Mouse (Mus musculus) heart, embryonic 14.5 days (tissue): ENCODE results near the gene Cd72. TPM values are rescaled to one million over a fixed set of nuclear protein-coding genes. Genes with fewer than 3 reads are reported as not detected.

ENCODE experiments used
- ATAC-seq: fragments of 200-750 bp; cut with Nextera tagmentation; 2 replicates; pipeline ENCODE4 v1.8.0; 2017; ENCODE audit warnings: low read depth, moderate TSS enrichment; ENCODE audit not compliant: insufficient number of reproducible peaks, insufficient read depth, low FRiP score
- H3K27ac ChIP-seq, 2 experiments: fragments of 200-500 bp in 1 of 2; fragments of 300-500 bp in 1 of 2; sonication (generic) in 1 of 2; replicated peaks in 1 of 2; 2 replicates each; pipeline ENCODE4 v1.5.1; 2012 to 2014; ENCODE audit warnings: low read depth in 2 of 2, low read length in 2 of 2, control low read depth in 1 of 2, mild to moderate bottlenecking in 1 of 2, mixed read lengths in 1 of 2; ENCODE audit not compliant: control insufficient read depth in 1 of 2, insufficient read depth in 1 of 2
- H3K27me3 ChIP-seq: fragments of 300-500 bp; sonication (generic); 2 replicates; pipeline ENCODE4 v1.6.1; 2014; ENCODE audit warnings: mild to moderate bottlenecking, low read length, control low read depth; ENCODE audit not compliant: control insufficient read depth, insufficient read depth
- H3K36me3 ChIP-seq: fragments of 300-500 bp; sonication (generic); 2 replicates; pipeline ENCODE4 v1.6.1; 2014; ENCODE audit warnings: mild to moderate bottlenecking, control low read depth, low read length, mixed read lengths; ENCODE audit not compliant: control insufficient read depth, insufficient read depth
- H3K4me1 ChIP-seq, 2 experiments: fragments of 200-500 bp in 1 of 2; fragments of 300-500 bp in 1 of 2; sonication (generic) in 1 of 2; 2 replicates each; pipeline ENCODE4 v1.6.1; 2012 to 2014; ENCODE audit warnings: low read length in 2 of 2, control low read depth in 1 of 2, mixed read lengths in 1 of 2; ENCODE audit not compliant: control insufficient read depth in 2 of 2, insufficient read depth in 2 of 2
- H3K4me2 ChIP-seq: fragments of 300-500 bp; sonication (generic); 2 replicates; pipeline ENCODE4 v1.6.1; 2014; ENCODE audit warnings: mild to moderate bottlenecking, low read length
- H3K4me3 ChIP-seq, 2 experiments: fragments of 200-500 bp in 1 of 2; fragments of 300-500 bp in 1 of 2; sonication (generic) in 1 of 2; 2 replicates each; pipeline ENCODE4 v1.5.1; 2012 to 2014; ENCODE audit warnings: low read length in 2 of 2, mild to moderate bottlenecking in 2 of 2, control low read depth in 1 of 2, low read depth in 1 of 2, moderate library complexity in 1 of 2; ENCODE audit not compliant: control insufficient read depth in 1 of 2, insufficient read depth in 1 of 2
- H3K9ac ChIP-seq: fragments of 300-500 bp; sonication (generic); 2 replicates; pipeline ENCODE4 v1.6.1; 2014; ENCODE audit warnings: mild to moderate bottlenecking, low read length
- H3K9me3 ChIP-seq: fragments of 300-500 bp; sonication (generic); 2 replicates; pipeline ENCODE4 v1.6.1; 2016; ENCODE audit warnings: low read length, control low read depth; ENCODE audit not compliant: control insufficient read depth
- WGBS: fragments of 180-500 bp; shearing (Covaris S2); extraction: QIAGEN DNeasy Blood & Tissue Kit; methylation state at CpG from one replicate; pipeline ENCODE4 v1.1.7; 2014; 5-methylcytosine and 5-hydroxymethylcytosine counted together
- polyA plus RNA-seq: library from polyadenylated mRNA; unstranded; fragments of >200 nt; fragmentation: Nextera tagmentation; extraction: Ambion mirVana; gene quantifications from 2 replicates; pipeline ENCODE4 v1.2.1, GENCODE M21; 2014

The Cd72 gene
- polyA plus RNA-seq, 1 experiment from 2014 or later, result 3.1 TPM

- Histone ChIP-seq H3K27me3 (peaks cover 42% of the 10 kb centered on the region), H3K4me1 (peaks cover 14 to 18% of the 10 kb centered on the region in 2 experiments; a peak in 3 of 4 replicates), H3K36me3 (no peaks in the 10 kb centered on the region), H3K9me3 (no peaks in the 10 kb centered on the region), H3K4me2 (no peak overlapping the region), H3K9ac (no peak overlapping the region), H3K27ac (no peak overlapping the region), H3K4me3 (no peak overlapping the region)
- 30% methylated on average over 4 of the region's 4 CpGs for WGBS
- no peak for ATAC-seq
Measured at GRCm38 (mm10) chr4:43456470-43456869, 2.0 kb upstream of the Cd72 start.

- WGBS, result 1% methylated on average over 18 of the region's 18 CpGs
Measured at GRCm38 (mm10) chr4:43453413-43453812, 1.0 kb downstream of the Cd72 start.

GRCm38 (mm10) chr4:43452315-43452714 is 2.1 kb downstream of the Cd72 start:
- Histone ChIP-seq H3K27me3 (peaks cover 45% of the 10 kb centered on the region), H3K4me2 (no peak overlapping the region), H3K9me3 (no peaks in the 10 kb centered on the region), H3K4me1 (peaks cover 13 to 17% of the 10 kb centered on the region in 2 experiments; a peak in 3 of 4 replicates), H3K27ac (no peak overlapping the region), H3K4me3 (no peak overlapping the region), H3K9ac (no peak overlapping the region), H3K36me3 (peaks cover 10% of the 10 kb centered on the region)
- ATAC-seq, result no peak
- WGBS, result 42% methylated on average over 11 of the region's 11 CpGs

More at GRCm38 (mm10) chr4:43453413-43453812, 1.0 kb downstream of the Cd72 start:
- H3K9ac ChIP-seq, result peak overlapping the region; percentile 54
- H3K4me2 ChIP-seq, result peak overlapping the region; percentile 62
- H3K4me1 ChIP-seq, result peaks cover 14 to 18% of the 10 kb centered on the region in 2 experiments; a peak in 3 of 4 replicates
- no peaks in the 10 kb centered on the region for H3K36me3 ChIP-seq
- no peak overlapping the region for H3K27ac ChIP-seq
- no peak for ATAC-seq
- H3K27me3 ChIP-seq, result peaks cover 45% of the 10 kb centered on the region
- H3K9me3 ChIP-seq, result no peaks in the 10 kb centered on the region
- peak overlapping the region; percentile 14 to 27; a peak in 3 of 4 replicates for H3K4me3 ChIP-seq

DNA sequence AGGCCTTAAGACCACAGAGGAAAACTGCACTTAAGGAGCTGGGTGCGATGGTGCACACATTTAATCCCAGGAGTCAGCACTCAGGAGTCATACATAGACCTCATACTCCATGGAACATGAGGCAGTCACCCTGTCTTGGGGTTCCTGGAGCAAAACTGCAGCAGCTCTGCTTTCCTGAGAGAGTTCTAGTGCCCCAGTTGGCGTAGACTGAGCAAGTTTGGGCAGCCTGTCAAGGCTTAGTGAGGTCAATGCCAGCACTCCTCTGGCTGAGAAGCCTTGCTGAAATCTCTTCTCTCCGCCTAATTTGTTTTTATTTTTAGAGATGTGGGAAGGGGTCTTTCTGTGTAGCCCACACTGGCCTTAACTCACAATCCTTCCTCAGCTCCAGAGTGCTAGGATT is 5.9 kb downstream of the Cd72 start:
- H3K27me3 ChIP-seq, result peaks cover 23% of the 10 kb centered on the region
- ATAC-seq, result no peak
- 91% methylated on average over 3 of the region's 3 CpGs for WGBS
- peaks cover 8 to 15% of the 10 kb centered on the region in 2 experiments; a peak in 3 of 4 replicates for H3K4me1 ChIP-seq
- H3K27ac ChIP-seq, result no peak overlapping the region
- peaks cover 37% of the 10 kb centered on the region for H3K36me3 ChIP-seq
- H3K4me3 ChIP-seq, result no peak overlapping the region
- H3K4me2 ChIP-seq, result no peak overlapping the region
- H3K9ac ChIP-seq, result no peak overlapping the region
- H3K9me3 ChIP-seq, result no peaks in the 10 kb centered on the region

- peaks cover 10% of the 10 kb centered on the region for H3K27me3 ChIP-seq
- H3K4me1 ChIP-seq, result peaks cover 7 to 10% of the 10 kb centered on the region in 2 experiments; a peak in 3 of 4 replicates
Measured at GRCm38 (mm10) chr4:43447251-43447650, 7.2 kb downstream of the Cd72 start.

DNA sequence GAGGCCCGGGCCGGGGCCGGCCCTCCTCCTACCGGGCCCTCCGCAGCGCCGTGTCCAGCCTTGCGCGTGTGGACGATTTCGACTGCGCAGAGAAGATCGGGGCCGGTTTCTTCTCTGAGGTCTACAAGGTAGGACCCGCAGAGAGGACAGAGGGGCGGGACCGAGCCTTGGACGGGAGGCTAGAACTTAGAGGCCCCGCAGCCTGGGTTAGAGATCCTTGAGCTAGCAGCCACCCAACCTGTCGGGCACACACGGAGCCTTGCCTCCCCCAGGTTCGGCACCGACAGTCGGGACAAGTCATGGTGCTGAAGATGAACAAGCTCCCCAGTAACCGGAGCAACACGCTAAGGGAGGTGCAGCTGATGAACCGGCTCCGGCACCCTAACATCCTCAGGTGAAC is 10.9 kb downstream of the Cd72 start:
- Histone ChIP-seq H3K36me3 (peaks cover 37% of the 10 kb centered on the region), H3K4me3 (peak overlapping the region; percentile 91 to 94), H3K9me3 (no peaks in the 10 kb centered on the region), H3K9ac (peak overlapping the region; percentile 95), H3K27ac (peak overlapping the region in 1 of 2 experiments; percentile 95; a peak in 2 of 4 replicates), H3K4me1 (peaks cover 5 to 10% of the 10 kb centered on the region in 2 experiments; a peak in 3 of 4 replicates), H3K27me3 (no peaks in the 10 kb centered on the region), H3K4me2 (peak overlapping the region; percentile 87)
- WGBS, result under 1% methylated on average over 27 of the region's 28 CpGs
- ATAC-seq, result 0 out of 2 replicates have a peak, but pooled peaks have one; percentile 4

More at GRCm38 (mm10) chr4:43447251-43447650, 7.2 kb downstream of the Cd72 start:
- no peak overlapping the region for H3K4me2 ChIP-seq
- no peak overlapping the region for H3K9ac ChIP-seq
- no peak overlapping the region for H3K27ac ChIP-seq
- ATAC-seq, result no peak
- no peak overlapping the region for H3K4me3 ChIP-seq
- H3K36me3 ChIP-seq, result peaks cover 37% of the 10 kb centered on the region
- WGBS, result 93% methylated on average over 13 of the region's 13 CpGs
- no peaks in the 10 kb centered on the region for H3K9me3 ChIP-seq

GRCm38 (mm10) chr4:43442456-43443361 is 11.7 kb downstream of the Cd72 start:
- ATAC-seq, result peak; percentile 67
- H3K9me3 ChIP-seq, result no peaks in the 10 kb centered on the region
- peak overlapping the region; percentile 95 for H3K9ac ChIP-seq
- peak overlapping the region; percentile 87 for H3K4me2 ChIP-seq
- peaks cover 5 to 10% of the 10 kb centered on the region in 2 experiments; a peak in 3 of 4 replicates for H3K4me1 ChIP-seq
- WGBS, result under 1% methylated on average over 76 of the region's 88 CpGs
- peak overlapping the region; percentile 91 to 94 for H3K4me3 ChIP-seq
- no peaks in the 10 kb centered on the region for H3K27me3 ChIP-seq
- H3K36me3 ChIP-seq, result peaks cover 31% of the 10 kb centered on the region
- peak overlapping the region; percentile 95 to 97 for H3K27ac ChIP-seq
